Mouse (Mus musculus): ENCODE results near the gene 0610010F05Rik. TPM values are rescaled to one million over a fixed set of nuclear protein-coding genes. Genes with fewer than 3 reads are reported as not detected.
A peak's percentile ranks its signal among the peaks of the same experiment; 100 is the strongest.
"Not testable (repeated sequence)": the region's sequence is repeated elsewhere in the genome, so short reads cannot be mapped to it uniquely, and the experiment has no call there.

Gene 0610010F05Rik
- polyA plus RNA-seq, 1 experiment = not detected

- Histone ChIP-seq H3K4me3 (ENCODE audit: insufficient read depth, low read depth, low read length) (no peak overlapping the region), H3K4me1 (ENCODE audit: control insufficient read depth, insufficient read depth, low read length) (no peaks in the 10 kb centered on the region), H3K27ac (ENCODE audit: insufficient read depth, low read depth, low read length) (no peak overlapping the region)
- TF ChIP-seq CTCF (IDR thresholded peaks at IDR 0.05; ENCODE audit: insufficient read depth, low read depth, low read length) (no peak), POLR2A (IDR thresholded peaks at IDR 0.05; ENCODE audit: insufficient read depth, low read depth, low read length) (no peak)
Observed at GRCm38 (mm10) chr11:23630664-23631063, 2.8 kb downstream of the 0610010F05Rik start.

GRCm38 (mm10) chr11:23618995-23619394, 14.4 kb downstream of the 0610010F05Rik start:
- Histone ChIP-seq H3K4me1 (ENCODE audit: control insufficient read depth, insufficient read depth, low read length) (no peaks in the 10 kb centered on the region), H3K27ac (ENCODE audit: insufficient read depth, low read depth, low read length) (no peak overlapping the region), H3K4me3 (ENCODE audit: insufficient read depth, low read depth, low read length) (no peak overlapping the region)
- WGBS = 85% methylated on average over 5 of the region's 5 CpGs
- no peak for TF ChIP-seq CTCF (IDR thresholded peaks at IDR 0.05; ENCODE audit: insufficient read depth, low read depth, low read length)

GRCm38 (mm10) chr11:23614546-23614945, 18.9 kb downstream of the 0610010F05Rik start:
- Histone ChIP-seq H3K4me1 (ENCODE audit: control insufficient read depth, insufficient read depth, low read length) (no peaks in the 10 kb centered on the region), H3K4me3 (ENCODE audit: insufficient read depth, low read depth, low read length) (no peak overlapping the region), H3K27ac (ENCODE audit: insufficient read depth, low read depth, low read length) (no peak overlapping the region)
- TF ChIP-seq CTCF (IDR thresholded peaks at IDR 0.05; ENCODE audit: insufficient read depth, low read depth, low read length) (no peak), POLR2A (IDR thresholded peaks at IDR 0.05; ENCODE audit: insufficient read depth, low read depth, low read length) (no peak)
- 87% methylated on average over 5 of the region's 5 CpGs for WGBS

GRCm38 (mm10) chr11:23607291-23607690, 26.1 kb downstream of the 0610010F05Rik start:
- 90% methylated on average over 6 of the region's 6 CpGs for WGBS
- H3K4me3 ChIP-seq (ENCODE audit: insufficient read depth, low read depth, low read length); H3K4me1 ChIP-seq (ENCODE audit: control insufficient read depth, insufficient read depth, low read length); H3K27ac ChIP-seq (ENCODE audit: insufficient read depth, low read depth, low read length): not testable (repeated sequence)

- WGBS = 43% methylated on average over 7 of the region's 7 CpGs
- Histone ChIP-seq H3K4me3 (ENCODE audit: insufficient read depth, low read depth, low read length) (no peak overlapping the region), H3K4me1 (ENCODE audit: control insufficient read depth, insufficient read depth, low read length) (no peaks in the 10 kb centered on the region), H3K27ac (ENCODE audit: insufficient read depth, low read depth, low read length) (no peak overlapping the region)
- TF ChIP-seq CTCF (IDR thresholded peaks at IDR 0.05; ENCODE audit: insufficient read depth, low read depth, low read length) (no peak), POLR2A (IDR thresholded peaks at IDR 0.05; ENCODE audit: insufficient read depth, low read depth, low read length) (no peak)
Observed at GRCm38 (mm10) chr11:23570130-23570529, 63.3 kb downstream of the 0610010F05Rik start.

GRCm38 (mm10) chr11:23565761-23566160, 67.7 kb downstream of the 0610010F05Rik start:
- Histone ChIP-seq H3K4me3 (ENCODE audit: insufficient read depth, low read depth, low read length) (no peak overlapping the region), H3K4me1 (ENCODE audit: control insufficient read depth, insufficient read depth, low read length) (no peaks in the 10 kb centered on the region), H3K27ac (ENCODE audit: insufficient read depth, low read depth, low read length) (no peak overlapping the region)
- WGBS = 59% methylated on average over 6 of the region's 6 CpGs
- TF ChIP-seq CTCF (IDR thresholded peaks at IDR 0.05; ENCODE audit: insufficient read depth, low read depth, low read length) = 0 out of 2 replicates have a peak, but pooled peaks have one; percentile 15
- TF ChIP-seq POLR2A (IDR thresholded peaks at IDR 0.05; ENCODE audit: insufficient read depth, low read depth, low read length) = no peak

GRCm38 (mm10) chr11:23557039-23557630, 76.3 kb downstream of the 0610010F05Rik start:
- H3K4me3 ChIP-seq (ENCODE audit: insufficient read depth, low read depth, low read length) = no peak overlapping the region
- H3K27ac ChIP-seq (ENCODE audit: insufficient read depth, low read depth, low read length) = no peak overlapping the region
- WGBS = 75% methylated on average over 6 of the region's 6 CpGs
- no peak for TF ChIP-seq CTCF (IDR thresholded peaks at IDR 0.05; ENCODE audit: insufficient read depth, low read depth, low read length)
- no peak for TF ChIP-seq POLR2A (IDR thresholded peaks at IDR 0.05; ENCODE audit: insufficient read depth, low read depth, low read length)
- H3K4me1 ChIP-seq (ENCODE audit: control insufficient read depth, insufficient read depth, low read length) = peaks cover 3% of the 10 kb centered on the region; the same call in 1 of the 2 replicates

- 94% methylated on average over 2 of the region's 2 CpGs for WGBS
- TF ChIP-seq CTCF (IDR thresholded peaks at IDR 0.05; ENCODE audit: insufficient read depth, low read depth, low read length) = no peak
- no peak for TF ChIP-seq POLR2A (IDR thresholded peaks at IDR 0.05; ENCODE audit: insufficient read depth, low read depth, low read length)
- no peak overlapping the region for H3K4me3 ChIP-seq (ENCODE audit: insufficient read depth, low read depth, low read length)
- H3K27ac ChIP-seq (ENCODE audit: insufficient read depth, low read depth, low read length) = no peak overlapping the region
- H3K4me1 ChIP-seq (ENCODE audit: control insufficient read depth, insufficient read depth, low read length) = no peaks in the 10 kb centered on the region
Observed at GRCm38 (mm10) chr11:23537446-23537845, 96.0 kb downstream of the 0610010F05Rik start.

GRCm38 (mm10) chr11:23520473-23521205, 112.8 kb downstream of the 0610010F05Rik start, which contains the start of gene 1700093K21Rik:
TSS of gene 1700093K21Rik (minus strand) at chr11:23521155.
- TF ChIP-seq POLR2A (IDR thresholded peaks at IDR 0.05; ENCODE audit: insufficient read depth, low read depth, low read length) (no peak), CTCF (IDR thresholded peaks at IDR 0.05; ENCODE audit: insufficient read depth, low read depth, low read length) (no peak)
- WGBS = 66% methylated on average over 5 of the region's 5 CpGs

More at GRCm38 (mm10) chr11:23520473-23521205, 112.8 kb downstream of the 0610010F05Rik start, which contains the start of gene 1700093K21Rik:
- Histone ChIP-seq H3K27ac (ENCODE audit: insufficient read depth, low read depth, low read length) (no peak within 1 kb of the TSS), H3K4me3 (ENCODE audit: insufficient read depth, low read depth, low read length) (no peak within 1 kb of the TSS), H3K4me1 (ENCODE audit: control insufficient read depth, insufficient read depth, low read length) (peaks cover 3% of the 10 kb centered on the region; the same call in 1 of the 2 replicates)
